Mouse (Mus musculus): ENCODE data around the gene Slc6a13. TPM values are rescaled to one million over a fixed set of nuclear protein-coding genes. Genes with fewer than 3 reads are reported as not detected.

Slc6a13 gene
- total and polyA plus RNA-seq, 3 experiments = 1.0 to 1.5 TPM; not detected in 1

DNA sequence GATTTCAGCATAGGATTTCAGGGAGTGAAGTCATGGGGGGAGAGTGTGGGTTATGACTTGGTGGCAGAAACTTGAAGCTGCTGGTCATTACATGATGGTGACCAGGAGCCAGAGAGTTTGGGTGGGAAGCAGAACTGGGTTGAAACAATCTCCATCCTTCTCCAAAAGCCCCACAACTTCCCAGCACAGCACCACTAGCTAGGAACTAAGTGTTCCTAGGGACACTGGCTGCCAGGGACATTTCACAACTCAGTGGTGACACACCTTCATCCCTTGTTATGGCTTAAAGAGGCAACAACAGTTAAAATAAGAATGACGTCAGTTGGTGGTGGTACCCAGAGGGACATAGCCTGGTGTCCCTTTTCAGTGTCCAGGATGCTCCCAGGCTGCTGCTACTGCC, 56.0 kb downstream of the Slc6a13 start (continued):
- TF ChIP-seq USF2 (IDR thresholded peaks at IDR 0.05; ENCODE audit: borderline replicate concordance in 1 of 2, insufficient read depth in 1 of 2, low read depth in 1 of 2, low read length in 2 of 2) = no peak

DNA sequence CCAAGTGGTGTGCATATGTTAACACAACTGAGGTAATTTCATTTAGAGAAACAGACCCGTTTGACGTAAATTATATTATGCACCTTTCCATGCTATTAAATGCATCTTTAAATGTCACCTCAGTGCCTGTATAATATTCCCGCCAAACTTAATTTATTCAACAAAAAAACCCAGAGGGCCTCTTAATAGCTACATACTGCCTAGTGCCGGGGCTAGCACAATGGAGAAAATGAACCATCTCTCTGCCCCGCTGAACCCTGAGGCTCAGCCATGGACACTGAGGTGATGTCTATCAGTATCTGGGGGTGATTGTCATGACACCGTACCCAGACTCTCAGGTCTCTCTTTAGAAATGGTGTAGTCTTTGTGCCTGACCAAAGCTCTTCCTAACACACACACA, 57.2 kb downstream of the Slc6a13 start:
- no peaks in the 10 kb centered on the region for H3K9me3 ChIP-seq (replicated peaks; ENCODE audit: insufficient read depth, low read length)
- TF ChIP-seq ZNF384 (IDR thresholded peaks at IDR 0.05; ENCODE audit: low read depth, low read length) (no peak), ZKSCAN1 (IDR thresholded peaks at IDR 0.05; ENCODE audit: low read depth, low read length) (no peak), USF2 (IDR thresholded peaks at IDR 0.05; ENCODE audit: borderline replicate concordance in 1 of 2, insufficient read depth in 1 of 2, low read depth in 1 of 2, low read length in 2 of 2) (no peak), TCF12 (IDR thresholded peaks at IDR 0.05; ENCODE audit: low read depth, low read length) (no peak), KAT2A (conservative IDR thresholded peaks at IDR 0.05; ENCODE audit: low read depth, low read length) (no peak), ZC3H11A (IDR thresholded peaks at IDR 0.05; ENCODE audit: low read depth, low read length) (no peak)
- no peak overlapping the region for H3K9ac ChIP-seq (ENCODE audit: control insufficient read depth, low read depth, low read length, poor library complexity, severe bottlenecking)
- no peaks in the 10 kb centered on the region for H3K27me3 ChIP-seq (ENCODE audit: control insufficient read depth in 1 of 2, insufficient read depth in 2 of 2, low read length in 2 of 2)
- no peak for DNase-seq (ENCODE audit: low read depth, low spot score)
- no peaks in the 10 kb centered on the region for H3K4me1 ChIP-seq (ENCODE audit: control insufficient read depth in 1 of 2, insufficient read depth in 2 of 2, low read length in 2 of 2)
- H3K27ac ChIP-seq (ENCODE audit: control insufficient read depth, low read depth, low read length) = no peak overlapping the region
- no peaks in the 10 kb centered on the region for H3K79me2 ChIP-seq (ENCODE audit: control insufficient read depth, insufficient read depth, low read length, poor library complexity)
- H3K36me3 ChIP-seq (ENCODE audit: control insufficient read depth in 1 of 2, insufficient read depth in 2 of 2, low read length in 2 of 2) = no peaks in the 10 kb centered on the region
- H3K4me3 ChIP-seq (ENCODE audit: control insufficient read depth in 1 of 2, insufficient read depth in 1 of 2, low read depth in 2 of 2, low read length in 2 of 2) = no peak overlapping the region

DNA sequence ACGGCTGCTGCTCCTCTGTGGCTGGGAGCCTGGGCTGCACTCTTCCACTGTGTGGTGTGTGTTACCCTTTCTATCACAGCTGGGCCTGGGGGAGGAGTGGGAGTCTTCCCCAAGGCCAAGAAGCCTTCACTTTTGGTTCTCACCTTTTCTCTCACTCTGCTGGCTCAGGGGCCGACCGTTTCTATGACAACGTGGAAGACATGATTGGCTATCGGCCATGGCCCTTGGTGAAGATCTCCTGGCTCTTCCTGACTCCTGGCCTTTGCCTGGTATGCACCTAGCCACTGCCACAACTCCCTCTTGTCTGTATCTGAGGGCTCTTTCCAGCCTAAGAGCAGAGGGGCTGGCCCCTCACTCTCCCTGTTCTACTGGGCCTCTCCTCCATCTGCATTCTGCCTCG, 63.0 kb downstream of the Slc6a13 start:
- DNase-seq (ENCODE audit: low read depth, low spot score) = no peak
- Histone ChIP-seq H3K27me3 (ENCODE audit: control insufficient read depth in 1 of 2, insufficient read depth in 2 of 2, low read length in 2 of 2) (no peaks in the 10 kb centered on the region), H3K9ac (ENCODE audit: control insufficient read depth, low read depth, low read length, poor library complexity, severe bottlenecking) (no peak overlapping the region), H3K4me3 (ENCODE audit: control insufficient read depth in 1 of 2, insufficient read depth in 1 of 2, low read depth in 2 of 2, low read length in 2 of 2) (no peak overlapping the region), H3K27ac (ENCODE audit: control insufficient read depth, low read depth, low read length) (no peak overlapping the region), H3K79me2 (ENCODE audit: control insufficient read depth, insufficient read depth, low read length, poor library complexity) (no peaks in the 10 kb centered on the region), H3K4me1 (ENCODE audit: control insufficient read depth in 1 of 2, insufficient read depth in 2 of 2, low read length in 2 of 2) (no peaks in the 10 kb centered on the region), H3K36me3 (ENCODE audit: control insufficient read depth in 1 of 2, insufficient read depth in 2 of 2, low read length in 2 of 2) (no peaks in the 10 kb centered on the region), H3K9me3 (replicated peaks; ENCODE audit: insufficient read depth, low read length) (no peaks in the 10 kb centered on the region)
- TF ChIP-seq POLR2A (IDR thresholded peaks at IDR 0.05; ENCODE audit: control insufficient read depth in 1 of 2, insufficient read depth in 1 of 2, low read depth in 1 of 2, low read length in 2 of 2, poor library complexity in 1 of 2) = no peak
- TF ChIP-seq POLR2AphosphoS2 (IDR thresholded peaks at IDR 0.05; ENCODE audit: low read length) = no peak
- TF ChIP-seq NELFE (IDR thresholded peaks at IDR 0.05; ENCODE audit: low read depth, low read length) = no peak
- no peak for TF ChIP-seq MAX (IDR thresholded peaks at IDR 0.05; ENCODE audit: low read length)
- TF ChIP-seq MYC (IDR thresholded peaks at IDR 0.05; ENCODE audit: low read depth, low read length) = no peak
- no peak for TF ChIP-seq USF1 (IDR thresholded peaks at IDR 0.05; ENCODE audit: low read depth, low read length)

DNA sequence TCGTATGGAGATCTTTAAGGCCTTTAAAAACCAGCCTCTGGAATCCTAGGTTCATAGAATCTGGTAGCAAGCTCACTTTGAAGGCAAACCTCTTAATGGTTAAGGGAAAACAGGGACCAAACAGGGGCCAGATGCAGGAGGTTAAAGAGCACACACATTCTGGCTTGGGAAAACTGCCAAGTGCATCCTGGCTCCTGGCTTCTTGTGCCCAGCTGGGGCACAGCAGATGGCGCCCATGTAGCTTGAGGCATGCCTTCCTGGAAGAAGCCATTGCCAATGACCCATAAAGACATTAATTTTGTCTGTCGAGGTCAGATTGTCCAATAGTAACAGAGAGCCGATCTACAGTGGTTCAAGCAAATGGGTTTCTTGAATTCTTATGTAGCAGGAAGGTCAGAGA, 63.9 kb downstream of the Slc6a13 start:
- Histone ChIP-seq H3K4me1 (ENCODE audit: control insufficient read depth in 1 of 2, insufficient read depth in 2 of 2, low read length in 2 of 2) (no peaks in the 10 kb centered on the region), H3K36me3 (ENCODE audit: control insufficient read depth in 1 of 2, insufficient read depth in 2 of 2, low read length in 2 of 2) (no peaks in the 10 kb centered on the region), H3K9ac (ENCODE audit: control insufficient read depth, low read depth, low read length, poor library complexity, severe bottlenecking) (no peak overlapping the region), H3K4me3 (ENCODE audit: control insufficient read depth in 1 of 2, insufficient read depth in 1 of 2, low read depth in 2 of 2, low read length in 2 of 2) (no peak overlapping the region), H3K27me3 (ENCODE audit: control insufficient read depth in 1 of 2, insufficient read depth in 2 of 2, low read length in 2 of 2) (no peaks in the 10 kb centered on the region), H3K9me3 (replicated peaks; ENCODE audit: insufficient read depth, low read length) (no peaks in the 10 kb centered on the region), H3K27ac (ENCODE audit: control insufficient read depth, low read depth, low read length) (no peak overlapping the region), H3K79me2 (ENCODE audit: control insufficient read depth, insufficient read depth, low read length, poor library complexity) (no peaks in the 10 kb centered on the region)
- DNase-seq (ENCODE audit: low read depth, low spot score) = no peak
- no peak for TF ChIP-seq MAX (IDR thresholded peaks at IDR 0.05; ENCODE audit: low read length)
- no peak for TF ChIP-seq KAT2A (conservative IDR thresholded peaks at IDR 0.05; ENCODE audit: low read depth, low read length)
- TF ChIP-seq CHD1 (IDR thresholded peaks at IDR 0.05; ENCODE audit: low read depth, low read length) = no peak
- no peak for TF ChIP-seq MEF2A (IDR thresholded peaks at IDR 0.05; ENCODE audit: extremely low read depth, insufficient replicate concordance, low read depth, low read length, poor library complexity, severe bottlenecking)
- TF ChIP-seq MYB (IDR thresholded peaks at IDR 0.05; ENCODE audit: low read depth, low read length) = no peak
- no peak for TF ChIP-seq POLR2AphosphoS2 (IDR thresholded peaks at IDR 0.05; ENCODE audit: low read length)
- TF ChIP-seq RCOR1 (IDR thresholded peaks at IDR 0.05; ENCODE audit: low read depth, low read length) = no peak
- TF ChIP-seq EP300 (IDR thresholded peaks at IDR 0.05; ENCODE audit: low read depth in 1 of 2, low read length in 2 of 2) = no peak
- TF ChIP-seq TCF12 (IDR thresholded peaks at IDR 0.05; ENCODE audit: low read depth, low read length) = no peak
- TF ChIP-seq SIN3A (IDR thresholded peaks at IDR 0.05; ENCODE audit: low read length) = no peak
- no peak for TF ChIP-seq CHD2 (IDR thresholded peaks at IDR 0.05; ENCODE audit: low read length)
- TF ChIP-seq NRF1 (IDR thresholded peaks at IDR 0.05; ENCODE audit: insufficient read depth, low read depth, low read length, poor library complexity, severe bottlenecking) = no peak
- TF ChIP-seq BHLHE40 (IDR thresholded peaks at IDR 0.05; ENCODE audit: borderline replicate concordance, low read depth, low read length) = no peak
- TF ChIP-seq HCFC1 (IDR thresholded peaks at IDR 0.05; ENCODE audit: low read depth, low read length) = no peak
- TF ChIP-seq UBTF (IDR thresholded peaks at IDR 0.05; ENCODE audit: borderline replicate concordance, insufficient read depth, low read depth, low read length) = no peak
- TF ChIP-seq E2F4 (IDR thresholded peaks at IDR 0.05; ENCODE audit: borderline replicate concordance, low read depth, low read length) = no peak

Measured in MEL (cell line).